Mouse (Mus musculus) myocyte (in vitro differentiated cells): ENCODE data around the gene Ntrk3.

Experiments used
- CEBPB ChIP-seq: IDR thresholded peaks from 2 replicates; pipeline ENCODE4 v1.6.1; 2011; ENCODE audit warnings: mild to moderate bottlenecking, moderate library complexity; ENCODE audit not compliant: poor library complexity, insufficient read depth, severe bottlenecking
- E2F4 ChIP-seq: IDR thresholded peaks from one replicate; pipeline ENCODE4 v1.6.1; 2011; ENCODE audit warnings: mild to moderate bottlenecking, control low read depth, moderate library complexity; ENCODE audit not compliant: insufficient read depth
- MAX ChIP-seq: IDR thresholded peaks from one replicate; pipeline ENCODE4 v1.6.1; 2011; ENCODE audit warnings: low read depth, mild to moderate bottlenecking, control low read depth
- MYOD1 ChIP-seq, 3 experiments: IDR thresholded peaks; one replicate each; pipeline ENCODE4 v1.6.1; 2011; ENCODE audit warnings: control low read depth in 2 of 3, low read depth in 2 of 3, mild to moderate bottlenecking in 2 of 3, moderate library complexity in 1 of 3; ENCODE audit not compliant: insufficient read length in 2 of 3, control insufficient read depth in 1 of 3
- MYOG ChIP-seq, 3 experiments: IDR thresholded peaks; one replicate each; pipeline ENCODE4 v1.6.1; 2011; ENCODE audit warnings: control low read depth in 2 of 3, low read depth in 2 of 3, mild to moderate bottlenecking in 2 of 3; ENCODE audit not compliant: insufficient read length in 2 of 3, control insufficient read depth in 1 of 3, insufficient read depth in 1 of 3
- POLR2A ChIP-seq: IDR thresholded peaks from one replicate; pipeline ENCODE4 v1.6.1; 2011; ENCODE audit warnings: low read depth, mild to moderate bottlenecking, control low read depth, moderate library complexity; ENCODE audit not compliant: insufficient read length
- POLR2AphosphoS2 ChIP-seq: IDR thresholded peaks from one replicate; pipeline ENCODE4 v1.6.1; 2011; ENCODE audit warnings: low read depth, control low read depth; ENCODE audit not compliant: insufficient read length
- REST ChIP-seq: IDR thresholded peaks from one replicate; pipeline ENCODE4 v1.6.1; 2011; ENCODE audit warnings: mild to moderate bottlenecking, control low read depth, moderate library complexity; ENCODE audit not compliant: insufficient read depth, insufficient read length
- SRF ChIP-seq: IDR thresholded peaks from one replicate; pipeline ENCODE4 v1.6.1; 2011; ENCODE audit warnings: low read depth; ENCODE audit not compliant: control insufficient read depth, insufficient read length
- TCF12 ChIP-seq: IDR thresholded peaks from one replicate; pipeline ENCODE4 v1.6.1; 2011; ENCODE audit warnings: mild to moderate bottlenecking, control low read depth; ENCODE audit not compliant: poor library complexity, insufficient read depth, severe bottlenecking
- TCF3 ChIP-seq: IDR thresholded peaks from one replicate; pipeline ENCODE4 v1.6.1; 2011; ENCODE audit warnings: low read depth, control low read depth; ENCODE audit not compliant: insufficient read length
- USF1 ChIP-seq: IDR thresholded peaks from one replicate; pipeline ENCODE4 v1.6.1; 2011; ENCODE audit warnings: low read depth, mild to moderate bottlenecking, control low read depth, moderate library complexity

GRCm38 (mm10) chr7:78157946-78158345, 579.9 kb downstream of the Ntrk3 start:
- TF ChIP-seq USF1: no peak
- no peak for TF ChIP-seq E2F4
- TF ChIP-seq MAX: no peak
- TF ChIP-seq POLR2A: no peak
- no peak for TF ChIP-seq SRF
- no peak for TF ChIP-seq MYOD1 (IDR thresholded peaks at IDR 0.05; ENCODE audit: control insufficient read depth in 1 of 3, insufficient read length in 2 of 3, low read depth in 2 of 3)
- TF ChIP-seq TCF12: no peak
- TF ChIP-seq POLR2AphosphoS2: no peak
- TF ChIP-seq REST: no peak
- no peak for TF ChIP-seq MYOG (IDR thresholded peaks at IDR 0.05; ENCODE audit: control insufficient read depth in 1 of 3, insufficient read depth in 1 of 3, insufficient read length in 2 of 3, low read depth in 2 of 3)
- TF ChIP-seq CEBPB: no peak
- no peak for TF ChIP-seq TCF3
